Mouse (Mus musculus) monocyte, adult 5-6 weeks (primary cell): ENCODE measurements around the gene Atp2a1. TPM values are rescaled to one million over a fixed set of nuclear protein-coding genes. Genes with fewer than 3 reads are reported as not detected.
"Not testable (repeated sequence)": the region's sequence is repeated elsewhere in the genome, so short reads cannot be mapped to it uniquely, and the experiment has no call there.

Experiments used
- ATAC-seq: fragments of 153-309, 156-312 bp; replicated peaks from 2 replicates; pipeline ENCODE4 v1.8.0; 2017; ENCODE audit warnings: mild to moderate bottlenecking; ENCODE audit not compliant: low TSS enrichment, insufficient number of reproducible peaks, severe bottlenecking, poor library complexity, low FRiP score
- total RNA-seq: library from RNA; stranded (forward); fragments of 200-1000, 200-491, 200-594 nt; gene quantifications from 3 replicates; pipeline ENCODE4 v1.2.3, GENCODE M21; 2017

Atp2a1 gene
- total RNA-seq, 1 experiment from 2014 or later, result 0.10 TPM

GRCm38 (mm10) chr7:126428154-126428553 is 34.8 kb downstream of the Atp2a1 start:
- ATAC-seq, result no peak

- ATAC-seq, result no peak
Measured at GRCm38 (mm10) chr7:126427323-126427860, 35.5 kb downstream of the Atp2a1 start.

GRCm38 (mm10) chr7:126424161-126424560 is 38.7 kb downstream of the Atp2a1 start:
- no peak for ATAC-seq

GRCm38 (mm10) chr7:126421756-126422155 is 41.2 kb downstream of the Atp2a1 start:
- ATAC-seq, result peak; percentile 50; the same call in 1 of the 2 replicates

GRCm38 (mm10) chr7:126418496-126418895 is 44.4 kb downstream of the Atp2a1 start:
- ATAC-seq, result no peak

GRCm38 (mm10) chr7:126417606-126418005 is 45.3 kb downstream of the Atp2a1 start:
- ATAC-seq, result no peak

- ATAC-seq, result no peak
Measured at GRCm38 (mm10) chr7:126417045-126417444, 45.9 kb downstream of the Atp2a1 start.

- ATAC-seq, result peak; percentile 57
Measured at GRCm38 (mm10) chr7:126416615-126417014, 46.3 kb downstream of the Atp2a1 start.

GRCm38 (mm10) chr7:126414725-126415124 is 48.2 kb downstream of the Atp2a1 start, which contains the start of gene Cd19:
Gene Cd19, minus strand, starts transcription at chr7:126414889.
- no peak for ATAC-seq

- ATAC-seq, result no peak
Measured at GRCm38 (mm10) chr7:126411061-126411460, 51.8 kb downstream of the Atp2a1 start.

- no peak for ATAC-seq
Measured at GRCm38 (mm10) chr7:126408686-126409085, 54.2 kb downstream of the Atp2a1 start.

- not testable (repeated sequence) for ATAC-seq
Measured at GRCm38 (mm10) chr7:126402518-126402917, 60.4 kb downstream of the Atp2a1 start.

GRCm38 (mm10) chr7:126399548-126399947 is 63.4 kb downstream of the Atp2a1 start:
- peak; percentile 44 for ATAC-seq

GRCm38 (mm10) chr7:126397822-126398221 is 65.1 kb downstream of the Atp2a1 start:
- ATAC-seq, result no peak

GRCm38 (mm10) chr7:126397221-126397620 is 65.7 kb downstream of the Atp2a1 start:
- ATAC-seq, result no peak

GRCm38 (mm10) chr7:126396298-126397119 is 66.4 kb downstream of the Atp2a1 start, which contains the start of gene Nfatc2ip:
Gene Nfatc2ip, minus strand, starts transcription at chr7:126396737.
- peak; percentile 99 for ATAC-seq
